Mouse (Mus musculus): ENCODE results near the gene Hectd2. TPM values are rescaled to one million over a fixed set of nuclear protein-coding genes. Genes with fewer than 3 reads are reported as not detected.
A peak's percentile ranks its signal among the peaks of the same experiment; 100 is the strongest.

The Hectd2 gene
- total and polyA plus RNA-seq, 3 experiments, result 0.82 to 2.1 (median 1.8) TPM

DNA sequence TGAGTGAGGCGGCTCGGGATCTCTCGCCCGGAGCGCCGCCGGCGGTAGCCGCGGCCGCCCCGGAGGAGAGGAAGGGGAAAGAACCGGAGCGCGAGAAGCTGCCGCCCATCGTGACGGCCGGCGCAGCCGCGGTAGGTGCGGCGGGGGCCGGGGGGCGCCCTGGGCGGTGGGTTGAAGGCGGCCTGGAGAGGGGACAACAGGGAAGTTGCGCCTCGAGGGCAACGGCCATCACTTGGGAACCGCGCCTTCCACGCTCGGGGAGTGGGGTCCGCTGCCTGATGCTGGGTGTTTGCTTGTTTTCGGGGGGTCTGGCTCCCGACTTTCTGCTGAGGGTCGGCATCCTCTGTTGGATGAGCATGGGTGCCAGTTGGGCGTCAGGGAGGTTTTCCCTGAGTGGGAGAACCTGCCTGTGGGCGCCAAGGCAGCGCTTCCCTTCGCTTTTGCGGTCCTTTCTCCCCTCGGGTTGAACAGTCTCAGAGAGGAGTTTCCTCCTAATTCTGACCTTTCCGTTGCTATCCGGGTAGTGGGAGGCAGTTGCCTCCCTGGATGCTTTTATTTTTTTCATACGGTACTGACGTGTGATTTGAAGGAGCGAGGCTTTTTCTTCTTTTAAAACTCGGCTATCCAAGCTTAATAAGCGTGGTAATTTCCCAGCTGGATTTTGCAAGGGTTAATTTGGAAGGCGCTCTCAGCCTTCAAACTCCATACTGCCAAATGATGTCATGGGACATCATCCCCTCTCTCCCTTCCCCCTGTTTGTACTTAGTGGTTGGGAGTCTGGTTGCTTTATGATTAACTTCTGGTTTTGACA lies 551 bp downstream of the Hectd2 start:
- intact Hi-C loops (cut with DNase I), result loop anchor here (2.0 to 5.0 kb wide), 2 partner anchors 148 to 182 kb away; partner anchors contain the start of gene Ppp1r3c
- WGBS, result under 1% methylated on average over 50 of the region's 53 CpGs
- Histone ChIP-seq H3K4me1 (ENCODE audit: control insufficient read depth, insufficient read depth, low read length) (no peaks in the 10 kb centered on the region), H3K36me3 (ENCODE audit: control insufficient read depth, insufficient read depth, low read length) (no peaks in the 10 kb centered on the region), H3K27me3 (ENCODE audit: control insufficient read depth, insufficient read depth, low read length) (no peaks in the 10 kb centered on the region), H3K4me3 (peak overlapping the region; percentile 99), H3K27ac (peak overlapping the region; percentile 81), H3K79me2 (replicated peaks; ENCODE audit: control insufficient read depth, insufficient read depth, low read length) (no peaks in the 10 kb centered on the region), H3K9ac (ENCODE audit: low read depth, low read length) (peak overlapping the region; percentile 85)
- peak in 1 of 2 experiments; percentile 74 for DNase-seq
- TF ChIP-seq CTCF (IDR thresholded peaks at IDR 0.05), result peak; percentile 17; the same call in 1 of the 2 replicates
- no peak for TF ChIP-seq POLR2A (IDR thresholded peaks at IDR 0.05; ENCODE audit: insufficient read depth, low read depth, low read length)

DNA sequence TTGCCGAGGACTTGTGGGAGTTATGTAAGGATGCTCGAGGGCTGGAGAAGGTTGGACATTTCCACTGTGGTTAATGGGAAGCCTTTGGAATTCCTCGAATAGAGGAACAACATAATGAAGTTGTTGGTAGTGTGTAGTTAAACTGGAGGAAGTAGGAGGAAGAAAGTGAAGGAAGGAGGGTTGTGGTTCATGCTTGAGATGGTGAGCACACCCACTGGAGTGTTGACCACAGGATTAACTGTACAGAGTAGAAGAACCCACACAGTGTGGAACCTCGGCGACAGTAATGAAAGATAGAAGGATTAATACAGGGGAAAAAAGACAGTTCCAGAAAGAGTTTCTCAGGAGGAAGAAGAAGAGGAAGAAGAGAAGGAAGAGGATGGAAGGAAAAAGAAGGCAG lies 4.9 kb downstream of the Hectd2 start:
- H3K27me3 ChIP-seq (ENCODE audit: control insufficient read depth, insufficient read depth, low read length), result no peaks in the 10 kb centered on the region
- no peak for DNase-seq
- H3K79me2 ChIP-seq (replicated peaks; ENCODE audit: control insufficient read depth, insufficient read depth, low read length), result no peaks in the 10 kb centered on the region
- intact Hi-C loops (cut with DNase I), result no loop called here
- 75% methylated on average over 5 of the region's 5 CpGs for WGBS
- TF ChIP-seq EP300 (IDR thresholded peaks at IDR 0.05; ENCODE audit: insufficient read depth, low read depth, low read length) (no peak), CTCF (IDR thresholded peaks at IDR 0.05) (no peak), POLR2A (IDR thresholded peaks at IDR 0.05; ENCODE audit: insufficient read depth, low read depth, low read length) (no peak)
- no peak overlapping the region for H3K27ac ChIP-seq
- H3K9ac ChIP-seq (ENCODE audit: low read depth, low read length), result no peak overlapping the region
- H3K4me3 ChIP-seq, result no peak overlapping the region
- H3K36me3 ChIP-seq (ENCODE audit: control insufficient read depth, insufficient read depth, low read length), result no peaks in the 10 kb centered on the region
- H3K4me1 ChIP-seq (ENCODE audit: control insufficient read depth, insufficient read depth, low read length), result no peaks in the 10 kb centered on the region

DNA sequence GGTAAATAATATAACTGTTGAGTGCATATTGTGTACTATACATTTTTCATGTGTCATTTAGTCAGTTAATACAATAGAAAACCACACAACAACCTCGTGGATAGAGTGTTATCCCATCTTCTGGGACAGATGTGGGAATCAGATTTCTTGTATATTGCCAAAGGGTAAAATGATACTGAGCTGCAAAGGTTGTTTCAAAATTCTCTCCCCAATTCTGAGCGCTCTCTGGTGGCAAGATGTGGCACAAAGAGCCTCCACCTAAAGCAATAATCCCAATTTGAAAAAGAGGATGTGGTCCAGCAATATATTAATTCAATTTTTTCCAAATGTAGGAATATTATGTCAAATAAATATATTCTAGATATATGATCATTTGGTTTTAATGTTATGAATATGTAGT lies 5.7 kb downstream of the Hectd2 start:
- no peaks in the 10 kb centered on the region for H3K79me2 ChIP-seq (replicated peaks; ENCODE audit: control insufficient read depth, insufficient read depth, low read length)
- TF ChIP-seq POLR2A (IDR thresholded peaks at IDR 0.05; ENCODE audit: insufficient read depth, low read depth, low read length) (no peak), CTCF (IDR thresholded peaks at IDR 0.05) (peak; percentile 57)
- no peaks in the 10 kb centered on the region for H3K36me3 ChIP-seq (ENCODE audit: control insufficient read depth, insufficient read depth, low read length)
- H3K27me3 ChIP-seq (ENCODE audit: control insufficient read depth, insufficient read depth, low read length), result no peaks in the 10 kb centered on the region
- H3K4me3 ChIP-seq, result no peak overlapping the region
- H3K27ac ChIP-seq, result no peak overlapping the region
- no peak overlapping the region for H3K9ac ChIP-seq (ENCODE audit: low read depth, low read length)
- WGBS, result 43% methylated on average over 2 of the region's 2 CpGs
- intact Hi-C loops (cut with DNase I), result no loop called here
- no peak for DNase-seq
- H3K4me1 ChIP-seq (ENCODE audit: control insufficient read depth, insufficient read depth, low read length), result no peaks in the 10 kb centered on the region

DNA sequence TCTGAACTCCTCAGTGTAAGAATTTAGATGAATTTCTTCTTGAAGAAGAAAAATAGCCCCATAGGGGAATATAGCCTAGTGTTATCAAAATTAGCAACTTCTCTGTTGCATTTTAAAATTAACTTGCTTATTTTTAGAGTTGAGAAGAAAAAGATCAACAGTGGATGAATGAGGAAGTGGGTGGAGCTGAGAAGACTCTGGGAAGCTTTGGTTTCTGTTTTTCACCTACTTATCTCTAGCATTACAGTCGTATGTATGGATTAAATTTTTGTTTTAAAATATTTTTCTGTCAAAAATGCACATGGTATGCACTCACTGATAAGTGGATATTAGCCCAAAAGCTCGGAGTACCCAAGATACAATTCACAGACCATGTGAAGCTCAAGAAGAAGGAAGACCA lies 6.7 kb downstream of the Hectd2 start:
- H3K27me3 ChIP-seq (ENCODE audit: control insufficient read depth, insufficient read depth, low read length), result no peaks in the 10 kb centered on the region
- H3K36me3 ChIP-seq (ENCODE audit: control insufficient read depth, insufficient read depth, low read length), result no peaks in the 10 kb centered on the region
- no peaks in the 10 kb centered on the region for H3K79me2 ChIP-seq (replicated peaks; ENCODE audit: control insufficient read depth, insufficient read depth, low read length)
- H3K4me1 ChIP-seq (ENCODE audit: control insufficient read depth, insufficient read depth, low read length), result no peaks in the 10 kb centered on the region
- TF ChIP-seq POLR2A (IDR thresholded peaks at IDR 0.05; ENCODE audit: insufficient read depth, low read depth, low read length), result no peak
- no peak for TF ChIP-seq EP300 (IDR thresholded peaks at IDR 0.05; ENCODE audit: insufficient read depth, low read depth, low read length)
- TF ChIP-seq CTCF (IDR thresholded peaks at IDR 0.05), result no peak
- no peak overlapping the region for H3K4me3 ChIP-seq
- intact Hi-C loops (cut with DNase I), result no loop called here
- H3K9ac ChIP-seq (ENCODE audit: low read depth, low read length), result no peak overlapping the region
- H3K27ac ChIP-seq, result no peak overlapping the region
- DNase-seq, result no peak
- 49% methylated on average over 2 of the region's 2 CpGs for WGBS

DNA sequence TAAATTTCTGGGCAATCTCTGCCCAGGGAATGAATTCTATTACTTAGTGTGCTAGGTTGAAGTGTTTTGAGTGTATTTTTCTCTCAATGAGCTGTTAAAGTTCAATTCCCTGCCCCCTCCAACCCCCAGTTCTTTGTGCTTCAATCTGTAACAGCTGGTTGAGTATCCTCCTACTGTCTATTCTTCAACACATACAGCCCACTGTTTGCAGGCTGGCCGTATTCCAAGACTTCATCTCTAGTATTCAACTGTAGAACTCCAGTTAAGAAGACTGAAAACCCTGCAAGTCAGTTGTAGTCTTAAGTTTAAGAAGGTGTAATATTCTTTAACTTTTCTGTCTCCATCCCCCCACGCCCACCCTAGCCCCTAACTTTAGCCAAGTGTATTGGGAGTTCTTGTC lies 10.0 kb downstream of the Hectd2 start:
- H3K4me1 ChIP-seq (ENCODE audit: control insufficient read depth, insufficient read depth, low read length), result no peaks in the 10 kb centered on the region
- no peak for TF ChIP-seq POLR2A (IDR thresholded peaks at IDR 0.05; ENCODE audit: insufficient read depth, low read depth, low read length)
- no peak for TF ChIP-seq CTCF (IDR thresholded peaks at IDR 0.05)
- no peak for TF ChIP-seq EP300 (IDR thresholded peaks at IDR 0.05; ENCODE audit: insufficient read depth, low read depth, low read length)
- no peak for DNase-seq

DNA sequence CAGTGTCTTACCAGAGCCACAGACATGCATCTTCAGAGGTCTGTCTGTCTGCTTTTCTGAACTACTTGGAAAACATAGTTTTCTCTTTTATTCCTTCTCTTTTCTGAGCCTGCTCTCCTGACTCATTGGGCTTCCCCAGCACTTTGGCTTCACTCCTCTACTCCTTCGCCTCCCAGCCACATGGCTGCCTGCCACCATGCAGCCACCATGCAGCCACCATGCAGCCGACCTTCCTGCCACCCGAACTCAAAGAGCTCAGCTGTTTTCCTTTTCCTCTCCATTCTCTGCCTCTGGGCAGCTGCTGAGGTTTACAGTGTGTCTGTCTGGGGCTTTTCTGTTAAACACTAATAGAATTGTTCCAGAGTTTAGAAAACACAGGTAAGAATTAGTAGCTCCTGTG lies 19.5 kb downstream of the Hectd2 start:
- no peak overlapping the region for H3K27ac ChIP-seq
- H3K27me3 ChIP-seq (ENCODE audit: control insufficient read depth, insufficient read depth, low read length), result no peaks in the 10 kb centered on the region
- H3K9ac ChIP-seq (ENCODE audit: low read depth, low read length), result no peak overlapping the region
- no peaks in the 10 kb centered on the region for H3K79me2 ChIP-seq (replicated peaks; ENCODE audit: control insufficient read depth, insufficient read depth, low read length)
- TF ChIP-seq POLR2A (IDR thresholded peaks at IDR 0.05; ENCODE audit: insufficient read depth, low read depth, low read length) (no peak), CTCF (IDR thresholded peaks at IDR 0.05) (no peak), EP300 (IDR thresholded peaks at IDR 0.05; ENCODE audit: insufficient read depth, low read depth, low read length) (no peak)
- intact Hi-C loops (cut with DNase I), result no loop called here
- H3K4me1 ChIP-seq (ENCODE audit: control insufficient read depth, insufficient read depth, low read length), result no peaks in the 10 kb centered on the region
- WGBS, result 28% methylated on average over 3 of the region's 3 CpGs
- DNase-seq, result peak in 1 of 2 experiments; percentile 23
- no peak overlapping the region for H3K4me3 ChIP-seq
- no peaks in the 10 kb centered on the region for H3K36me3 ChIP-seq (ENCODE audit: control insufficient read depth, insufficient read depth, low read length)

More for the DNA sequence above, 10.0 kb downstream of the Hectd2 start:
- Histone ChIP-seq H3K27ac (no peak overlapping the region), H3K4me3 (no peak overlapping the region), H3K9ac (ENCODE audit: low read depth, low read length) (no peak overlapping the region), H3K36me3 (ENCODE audit: control insufficient read depth, insufficient read depth, low read length) (no peaks in the 10 kb centered on the region), H3K27me3 (ENCODE audit: control insufficient read depth, insufficient read depth, low read length) (no peaks in the 10 kb centered on the region), H3K79me2 (replicated peaks; ENCODE audit: control insufficient read depth, insufficient read depth, low read length) (no peaks in the 10 kb centered on the region)
- 65% methylated on average over 2 of the region's 2 CpGs for WGBS
- intact Hi-C loops (cut with DNase I), result no loop called here
